Mouse (Mus musculus): ENCODE data around the gene Themis2. TPM values are rescaled to one million over a fixed set of nuclear protein-coding genes. Genes with fewer than 3 reads are reported as not detected.
"Not testable (repeated sequence)": the region's sequence is repeated elsewhere in the genome, so short reads cannot be mapped to it uniquely, and the experiment has no call there.

Themis2 gene
- total RNA-seq, 2 experiments from 2014 or later, result 18.4 to 56.7 TPM

DNA sequence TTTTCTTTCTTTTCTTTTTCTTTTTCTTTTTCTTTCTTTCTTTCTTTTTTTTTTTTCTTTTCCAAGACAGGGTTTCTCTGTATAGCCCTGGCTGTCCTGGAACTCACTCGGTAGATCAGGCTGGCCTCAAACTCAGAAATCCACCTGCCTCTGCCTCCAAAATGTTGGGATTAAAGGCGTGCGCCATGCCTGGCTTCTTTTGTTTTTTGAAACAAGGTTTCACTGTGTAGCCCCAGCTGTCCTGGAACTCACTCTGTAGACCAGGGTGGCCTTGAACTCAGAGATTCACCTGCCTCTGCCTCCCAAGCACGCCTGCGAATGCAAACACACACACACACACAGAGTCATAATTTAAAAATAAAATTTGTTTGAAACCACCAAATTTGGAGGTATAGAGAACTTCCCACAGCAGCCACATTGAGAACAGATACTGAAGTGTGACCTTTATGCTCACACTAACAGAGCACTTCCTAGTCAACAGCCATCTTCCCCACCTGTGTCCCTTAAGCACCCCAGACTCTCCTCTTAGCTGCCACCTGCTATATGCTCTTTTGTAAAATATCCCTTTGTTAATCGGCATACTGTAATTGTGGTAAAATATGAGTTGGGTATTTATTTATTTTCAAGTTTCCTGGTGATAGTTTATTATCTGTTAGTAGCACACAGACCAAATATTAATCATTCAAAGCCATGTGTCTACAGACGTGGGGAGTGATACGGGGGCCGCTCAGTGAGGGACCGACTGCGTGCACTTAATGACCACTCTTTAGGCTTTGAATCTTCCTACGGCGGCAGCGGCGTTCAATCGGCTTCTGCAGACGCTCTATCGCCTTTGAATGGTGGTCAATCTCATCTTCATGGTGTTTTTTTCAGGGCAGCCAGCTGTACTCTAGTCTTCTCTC is 5.2 kb upstream of the Themis2 start:
- no peak for ATAC-seq (replicated peaks; ENCODE audit: poor library complexity, severe bottlenecking)

- no peak for ATAC-seq (replicated peaks; ENCODE audit: poor library complexity, severe bottlenecking)
These were observed 3.7 kb upstream of the Themis2 start for GRCm38 (mm10) chr4:132799845-132800244.

GRCm38 (mm10) chr4:132798666-132799065 is 2.5 kb upstream of the Themis2 start:
- ATAC-seq (replicated peaks; ENCODE audit: poor library complexity, severe bottlenecking), result not testable (repeated sequence)

DNA sequence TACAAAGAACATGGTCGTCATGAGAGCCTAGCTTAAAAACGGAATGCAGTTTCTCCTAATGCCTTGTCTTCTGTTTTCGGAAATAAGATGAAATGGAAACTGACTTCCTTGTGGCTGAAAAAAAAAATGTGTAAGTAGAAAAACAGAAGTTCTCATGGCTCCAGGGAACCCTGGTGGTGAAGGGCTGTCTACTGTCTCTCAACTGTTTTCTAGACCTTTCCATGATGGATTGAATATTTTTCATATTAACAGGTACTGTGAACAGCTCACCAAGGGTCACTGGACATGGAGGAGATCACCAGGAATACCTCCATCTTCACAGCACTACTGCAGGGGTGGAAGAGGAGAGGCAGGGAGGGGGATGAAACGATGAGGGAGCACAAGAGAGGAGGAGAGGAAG is 1.8 kb upstream of the Themis2 start:
- 0 out of 2 replicates have a peak, but pooled peaks have one; percentile 15 for ATAC-seq (replicated peaks; ENCODE audit: poor library complexity, severe bottlenecking)

DNA sequence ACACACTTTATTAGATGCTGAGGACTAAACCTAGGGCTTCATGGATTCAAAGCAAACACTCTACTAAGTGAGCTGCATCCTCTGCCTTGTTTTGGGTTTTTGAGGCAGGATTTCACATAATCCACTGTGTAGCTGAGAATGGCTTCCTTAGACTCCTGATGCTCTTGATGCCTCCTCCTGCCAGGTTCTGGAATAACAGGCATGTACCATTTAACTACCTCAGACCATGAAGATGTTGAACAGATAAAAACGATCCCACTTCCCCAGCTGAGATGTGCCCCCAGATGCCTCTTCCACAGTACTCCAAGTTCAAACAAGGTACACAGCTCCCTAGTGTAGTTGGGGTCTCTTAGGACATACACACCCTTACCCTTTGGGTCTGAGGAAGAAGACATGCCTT is 1.3 kb upstream of the Themis2 start:
- no peak for ATAC-seq (replicated peaks; ENCODE audit: poor library complexity, severe bottlenecking)

DNA sequence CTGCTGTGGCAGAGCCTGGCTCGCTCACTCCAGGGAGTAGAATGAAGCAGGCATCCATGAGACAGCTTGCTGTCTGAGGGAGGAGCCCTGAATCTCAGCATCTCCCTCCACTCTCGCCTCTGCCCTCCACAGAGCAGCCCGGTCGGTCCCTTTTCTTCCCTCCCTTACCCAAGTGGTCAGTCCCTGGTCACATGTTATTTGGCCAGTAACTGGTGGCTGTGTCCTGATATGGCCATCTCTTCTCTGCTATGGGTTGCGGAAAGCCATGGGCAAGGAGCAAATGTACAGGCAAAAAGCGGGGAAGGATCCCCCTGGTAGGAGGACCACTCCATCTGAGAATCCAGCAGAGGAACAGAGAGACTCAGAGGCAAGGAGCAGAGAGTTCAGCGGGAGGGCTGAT is 1.0 kb downstream of the Themis2 start:
- ATAC-seq (replicated peaks; ENCODE audit: poor library complexity, severe bottlenecking), result peak; percentile 7

GRCm38 (mm10) chr4:132794760-132795159 is 1.4 kb downstream of the Themis2 start:
- ATAC-seq (replicated peaks; ENCODE audit: poor library complexity, severe bottlenecking), result peak; percentile 74

- peak; percentile 62 for ATAC-seq (replicated peaks; ENCODE audit: poor library complexity, severe bottlenecking)
These were observed 2.2 kb downstream of the Themis2 start for GRCm38 (mm10) chr4:132794028-132794427.

- not testable (repeated sequence) for ATAC-seq (replicated peaks; ENCODE audit: poor library complexity, severe bottlenecking)
These were observed 2.7 kb downstream of the Themis2 start for GRCm38 (mm10) chr4:132793322-132794004.

- ATAC-seq (replicated peaks; ENCODE audit: poor library complexity, severe bottlenecking), result no peak
These were observed 6.5 kb downstream of the Themis2 start for GRCm38 (mm10) chr4:132789731-132790130.

GRCm38 (mm10) chr4:132785228-132785627 is 11.0 kb downstream of the Themis2 start:
- ATAC-seq (replicated peaks; ENCODE audit: poor library complexity, severe bottlenecking), result no peak

DNA sequence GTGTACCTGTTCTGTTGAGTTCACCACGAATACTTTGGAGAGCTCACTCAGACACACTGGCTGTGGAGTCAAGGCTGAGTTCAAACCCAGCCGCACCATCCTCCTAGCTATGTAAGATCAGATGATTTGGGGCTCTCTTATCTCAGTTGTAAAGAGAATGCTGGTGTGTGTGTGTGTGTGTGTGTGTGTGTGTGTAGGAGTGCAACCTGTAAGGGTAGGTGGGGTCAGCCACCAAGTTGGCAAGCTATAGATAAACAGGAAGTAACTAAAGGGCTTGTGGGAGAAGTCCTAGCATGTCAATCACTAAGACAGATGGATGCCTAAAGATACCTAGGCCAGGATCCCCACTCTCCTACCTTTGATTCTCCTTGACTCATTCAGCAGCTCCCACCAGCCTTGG is 12.5 kb downstream of the Themis2 start:
- ATAC-seq (replicated peaks; ENCODE audit: poor library complexity, severe bottlenecking), result no peak

DNA sequence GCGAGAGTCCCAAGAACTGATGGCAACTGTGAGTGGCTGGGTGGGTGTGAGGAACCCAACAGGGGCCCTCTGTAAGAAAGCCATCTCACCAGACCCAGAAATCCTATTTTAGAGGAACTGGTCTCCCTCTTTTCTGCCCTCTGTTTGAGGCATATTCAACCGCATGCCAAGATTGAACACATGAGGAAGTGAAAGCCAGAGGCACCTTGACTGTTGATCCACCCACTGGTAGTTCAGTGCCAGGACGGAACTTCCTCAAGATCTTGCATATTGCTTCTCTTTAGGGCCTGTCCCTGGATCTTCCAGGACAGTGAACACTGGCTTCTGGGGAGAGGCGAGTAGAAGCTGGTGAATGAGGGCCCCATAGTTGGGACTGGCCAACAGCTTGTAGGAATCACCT is 15.9 kb downstream of the Themis2 start:
- peak; percentile 95 for ATAC-seq (replicated peaks; ENCODE audit: poor library complexity, severe bottlenecking)

GRCm38 (mm10) chr4:132778562-132779201 is 17.5 kb downstream of the Themis2 start:
- ATAC-seq (replicated peaks; ENCODE audit: poor library complexity, severe bottlenecking), result no peak

DNA sequence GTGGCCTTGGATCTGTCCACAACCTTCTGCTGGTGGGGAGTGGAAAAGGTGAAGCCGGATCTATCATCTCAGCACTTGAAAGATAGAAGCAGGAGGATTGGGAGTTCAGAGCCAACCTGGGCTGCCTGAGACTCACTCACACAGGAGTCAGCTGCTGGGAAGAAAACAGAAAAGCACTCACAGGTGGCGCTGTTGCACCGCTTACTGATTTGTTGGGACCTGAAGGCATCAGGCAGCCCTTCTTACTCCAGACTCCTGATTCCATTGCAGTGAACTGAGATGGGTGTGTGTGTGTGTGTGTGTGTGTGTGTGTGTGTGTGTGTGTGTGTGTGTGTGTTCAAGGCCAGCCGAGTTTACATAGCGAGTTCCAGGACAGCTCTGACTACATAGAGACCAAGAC is 19.4 kb downstream of the Themis2 start:
- no peak for ATAC-seq (replicated peaks; ENCODE audit: poor library complexity, severe bottlenecking)

DNA sequence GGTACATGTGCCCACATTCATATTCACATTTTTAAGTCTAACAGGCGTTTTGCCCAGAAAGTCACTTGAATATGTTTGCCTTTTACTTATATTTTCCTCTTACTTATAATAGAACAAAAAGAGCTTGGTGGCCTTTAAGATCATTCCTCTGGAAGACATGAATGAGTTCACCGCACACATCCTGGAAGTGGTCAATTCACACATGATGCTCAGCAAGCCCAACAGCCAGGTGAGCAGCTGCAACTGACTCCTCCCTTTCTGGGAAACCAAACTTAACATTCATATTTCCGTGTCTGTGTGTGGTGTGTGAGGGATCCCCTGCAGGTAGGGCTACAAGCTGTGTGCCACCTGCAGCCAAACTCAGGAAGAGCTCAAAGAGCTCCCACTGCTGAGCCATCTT is 21.3 kb downstream of the Themis2 start:
- no peak for ATAC-seq (replicated peaks; ENCODE audit: poor library complexity, severe bottlenecking)

DNA sequence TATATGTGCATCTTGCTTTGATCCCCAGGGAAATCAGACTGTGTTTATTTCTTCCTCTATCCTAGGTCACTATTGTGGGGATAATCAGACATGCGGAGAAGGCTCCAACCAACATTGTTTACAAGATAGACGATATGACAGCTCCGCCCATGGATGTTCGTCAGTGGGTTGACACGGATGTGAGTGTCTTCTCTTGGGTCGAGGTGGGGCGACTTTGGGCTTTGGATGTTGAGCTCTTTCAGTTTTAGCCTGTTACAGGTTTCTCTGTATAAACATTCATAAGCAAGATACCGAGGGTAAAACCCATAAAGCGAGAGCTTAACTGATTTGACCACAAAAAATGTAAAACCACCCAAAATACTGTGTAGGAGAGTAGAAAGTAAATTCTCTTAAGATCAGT is 24.4 kb downstream of the Themis2 start:
- no peak for ATAC-seq (replicated peaks; ENCODE audit: poor library complexity, severe bottlenecking)

DNA sequence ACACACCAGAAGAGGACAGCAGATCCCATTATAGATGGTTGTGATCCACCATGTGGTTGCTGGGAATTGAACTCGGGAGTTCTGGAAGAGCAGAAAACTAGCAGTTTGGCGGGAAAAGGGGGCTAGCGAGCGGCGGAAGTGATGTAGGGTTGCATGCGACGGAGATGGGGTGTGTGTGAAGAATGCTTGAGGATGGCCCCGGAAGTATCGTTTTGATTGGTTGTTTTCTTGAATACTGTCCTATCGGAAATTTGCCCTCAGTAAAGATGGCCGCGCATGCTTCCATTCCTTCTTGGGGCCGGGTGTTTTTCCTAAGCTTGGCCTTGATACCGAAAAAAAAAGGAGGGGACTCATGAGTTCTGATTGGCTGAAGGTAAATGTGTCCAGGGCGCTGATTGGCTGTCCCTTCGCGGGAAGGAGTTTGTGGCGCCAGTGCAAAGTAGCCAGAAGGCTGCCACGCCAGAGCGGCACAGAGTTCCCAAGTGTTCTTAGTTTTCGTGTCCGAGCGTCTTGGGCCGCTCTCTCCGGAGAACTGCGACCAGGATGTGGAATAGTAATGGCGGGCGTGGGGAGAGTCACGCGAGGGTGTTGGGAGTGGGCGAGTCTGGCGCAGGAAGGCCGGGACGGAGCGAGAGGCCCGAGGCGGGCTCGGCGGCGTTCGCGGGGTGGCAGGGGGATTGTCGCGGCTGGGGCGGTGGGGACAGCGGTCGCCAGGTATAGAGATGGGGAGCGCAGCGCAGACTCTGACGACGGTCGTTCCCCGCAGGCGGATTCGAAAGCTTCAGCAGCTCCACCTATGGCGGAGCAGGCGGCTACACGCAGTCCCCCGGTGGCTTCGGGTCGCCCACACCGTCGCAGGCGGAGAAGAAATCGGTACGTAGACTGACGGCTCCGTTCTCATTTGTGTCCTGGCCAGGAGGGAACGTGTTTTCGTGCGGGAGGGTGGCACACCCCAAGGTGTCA is 28.0 kb downstream of the Themis2 start, which contains the start of gene Rpa2:
Gene Rpa2, plus strand, starts transcription at position 419 of the 963 bp plus-strand sequence.
- ATAC-seq (replicated peaks; ENCODE audit: poor library complexity, severe bottlenecking), result peak; percentile 97

DNA sequence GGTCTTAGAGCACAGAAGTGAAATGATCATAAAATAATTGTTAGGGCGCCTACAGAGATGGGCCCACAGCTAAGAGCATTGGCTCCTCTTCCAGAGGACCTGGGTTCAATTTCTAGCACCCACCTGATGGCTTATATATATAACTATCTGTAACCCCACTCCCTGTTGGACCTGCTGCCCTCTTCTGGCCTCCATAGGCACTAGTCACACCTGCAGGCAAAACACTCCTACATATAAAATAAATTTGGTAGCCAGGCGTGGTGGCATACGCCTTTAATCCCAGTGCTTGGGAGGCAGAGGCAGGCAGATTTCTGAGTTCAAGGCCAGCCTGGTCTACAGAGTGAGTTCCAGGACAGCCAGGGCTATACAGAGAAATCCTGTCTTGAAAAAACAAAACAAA is 33.1 kb downstream of the Themis2 start:
- not testable (repeated sequence) for ATAC-seq (replicated peaks; ENCODE audit: poor library complexity, severe bottlenecking)

- ATAC-seq (replicated peaks; ENCODE audit: poor library complexity, severe bottlenecking), result no peak
These were observed 33.6 kb downstream of the Themis2 start for GRCm38 (mm10) chr4:132762602-132763001.
